Comparison of ENCODE assay signal across 7 mouse cellular contexts in the genomic region with DNA sequence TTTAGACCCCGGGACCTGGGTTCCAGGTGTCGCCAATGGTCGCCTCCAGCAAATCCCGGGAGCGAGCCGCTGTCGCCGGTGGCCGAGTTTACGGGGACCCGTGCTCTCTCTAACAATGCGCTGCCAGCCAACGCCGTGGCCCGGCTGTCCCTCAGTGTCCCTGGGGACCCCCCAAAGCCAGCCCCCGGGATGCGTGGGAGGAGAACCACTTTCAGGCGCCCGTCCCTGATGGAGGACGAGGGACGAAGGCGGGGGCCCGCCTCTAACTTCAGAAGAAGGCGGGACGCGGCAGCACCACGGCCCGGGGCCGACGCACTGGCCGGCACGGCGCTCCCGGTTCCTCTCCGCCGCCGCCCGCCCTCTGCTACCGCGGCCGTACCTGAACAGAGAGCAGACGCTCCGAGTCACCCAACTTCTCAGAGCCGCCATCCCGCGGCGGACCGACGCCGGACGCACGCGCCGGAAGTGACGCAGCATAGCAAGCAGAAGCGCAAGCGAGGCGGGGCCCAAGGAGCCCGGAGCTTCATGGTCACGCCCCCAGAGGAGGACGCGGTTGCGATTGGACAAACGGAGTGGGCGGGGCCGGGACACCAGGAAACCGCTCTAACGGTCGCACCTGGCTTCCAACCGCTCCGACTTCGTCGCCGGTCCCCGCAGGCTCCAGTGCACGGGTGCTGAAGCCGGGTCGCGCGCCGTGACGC. TPM values are rescaled to one million over a fixed set of nuclear protein-coding genes. Genes with fewer than 3 reads are reported as not detected.
DNase-seq lines count a peak whose midpoint lies in the region; ATAC-seq lines count a peak whose summit lies in the region.

A gene (minus strand): TSS at position 485 of the 701 bp plus-strand sequence.

- peak within 1 kb of the TSS; percentile 97 for H3K4me3 ChIP-seq in embryonic facial prominence, embryonic 11.5 days (ENCODE audit: low read depth, low read length)
- H3K4me3 ChIP-seq in limb, embryonic 10.5 days, result peak within 1 kb of the TSS; percentile 98
- H3K4me3 ChIP-seq in midbrain, embryonic 13.5 days (replicated peaks), result peak within 1 kb of the TSS; percentile 88

- no peaks in the 10 kb centered on the region for H3K27me3 ChIP-seq in embryonic facial prominence, embryonic 11.5 days (ENCODE audit: control insufficient read depth, insufficient read depth, low read length)
- H3K27me3 ChIP-seq in limb, embryonic 10.5 days (ENCODE audit: low read depth, poor library complexity, severe bottlenecking), result no peaks in the 10 kb centered on the region
- H3K27me3 ChIP-seq in midbrain, embryonic 13.5 days, result no peaks in the 10 kb centered on the region

- H3K4me2 ChIP-seq in embryonic facial prominence, embryonic 11.5 days (ENCODE audit: low read depth, low read length), result peak within 1 kb of the TSS; percentile 89
- H3K4me2 ChIP-seq in midbrain, embryonic 13.5 days (replicated peaks), result peak within 1 kb of the TSS; percentile 92

- peak; percentile 92 for ATAC-seq in embryonic facial prominence, embryonic 11.5 days (replicated peaks; ENCODE audit: insufficient number of reproducible peaks, low FRiP score, low TSS enrichment, low read depth)
- peak; percentile 94 for ATAC-seq in granulocyte monocyte progenitor cell, adult 5-6 weeks (replicated peaks; ENCODE audit: poor library complexity, severe bottlenecking)
- peak; percentile 98 for ATAC-seq in midbrain, embryonic 13.5 days

- peak within 1 kb of the TSS; percentile 52; the same call in 1 of the 2 replicates for H3K27ac ChIP-seq in embryonic facial prominence, embryonic 11.5 days (replicated peaks; ENCODE audit: low read depth, low read length)
- H3K27ac ChIP-seq in limb, embryonic 10.5 days, result peak within 1 kb of the TSS; percentile 89
- peak within 1 kb of the TSS; percentile 73 for H3K27ac ChIP-seq in midbrain, embryonic 13.5 days

- no peaks in the 10 kb centered on the region for H3K9me3 ChIP-seq in embryonic facial prominence, embryonic 11.5 days (replicated peaks; ENCODE audit: control insufficient read depth, low read length)
- H3K9me3 ChIP-seq in limb, embryonic 10.5 days (replicated peaks), result no peaks in the 10 kb centered on the region
- H3K9me3 ChIP-seq in midbrain, embryonic 13.5 days, result no peaks in the 10 kb centered on the region

- H3K4me1 ChIP-seq in embryonic facial prominence, embryonic 11.5 days (ENCODE audit: control insufficient read depth, insufficient read depth, low read length), result no peaks in the 10 kb centered on the region; the same call in 1 of the 2 replicates
- H3K4me1 ChIP-seq in limb, embryonic 10.5 days, result peaks cover 36% of the 10 kb centered on the region
- peaks cover 29% of the 10 kb centered on the region for H3K4me1 ChIP-seq in midbrain, embryonic 13.5 days (replicated peaks)

- WGBS in embryonic facial prominence, embryonic 11.5 days, result under 1% methylated on average over 74 of the region's 82 CpGs
- WGBS in limb, embryonic 10.5 days, result under 1% methylated on average over 82 of the region's 82 CpGs
- WGBS in midbrain, embryonic 13.5 days, result under 1% methylated on average over 82 of the region's 82 CpGs

- no peaks in the 10 kb centered on the region for H3K36me3 ChIP-seq in embryonic facial prominence, embryonic 11.5 days (replicated peaks; ENCODE audit: control insufficient read depth, insufficient read depth, low read depth, low read length)
- H3K36me3 ChIP-seq in limb, embryonic 10.5 days, result peaks cover 14% of the 10 kb centered on the region
- peaks cover 23% of the 10 kb centered on the region for H3K36me3 ChIP-seq in midbrain, embryonic 13.5 days

- H3K9ac ChIP-seq in embryonic facial prominence, embryonic 11.5 days (replicated peaks; ENCODE audit: low read length), result peak within 1 kb of the TSS; percentile 88
- H3K9ac ChIP-seq in midbrain, embryonic 13.5 days (replicated peaks), result peak within 1 kb of the TSS; percentile 78

- DNase-seq in adrenal gland, postnatal 14 days, result peak; percentile 99
- peak; percentile 100 for DNase-seq in embryonic facial prominence, embryonic 11.5 days (ENCODE audit: low spot score)
- DNase-seq in kidney, adult 11 months, result peak; percentile 98
- DNase-seq in limb, embryonic 10.5 days (ENCODE audit: low spot score), result peak; percentile 99
- peak; percentile 99 for DNase-seq in spleen, adult 12 weeks (ENCODE audit: low spot score)

RNA-seq across cellular contexts. Expression of the gene that starts here (rescaled TPM):
- 63.9 and 68.2 TPM in 2 replicates for total RNA-seq in adrenal gland, postnatal 14 days (2021)
- 136 and 145 TPM in 2 replicates for polyA plus RNA-seq in embryonic facial prominence, embryonic 11.5 days (2014; fragmentation: Nextera tagmentation; extraction: Ambion mirVana)
- total RNA-seq in granulocyte monocyte progenitor cell, adult 5-6 weeks (2014; fragmentation: Nextera tagmentation), result 29.0 and 61.6 TPM in 2 replicates
- total RNA-seq in granulocyte monocyte progenitor cell, adult 5-6 weeks (2017), result 54.6 and 62.5 TPM in 2 replicates
- 120 and 122 TPM in 2 replicates for polyA plus RNA-seq in limb, embryonic 10.5 days (2016; fragmentation: Nextera tagmentation; extraction: Ambion mirVana)
- polyA plus RNA-seq in midbrain, embryonic 13.5 days (2015; fragmentation: Nextera tagmentation; extraction: Ambion mirVana), result 131 and 135 TPM in 2 replicates

Comparison
In these comparisons a context has a peak if more than half of its experiments do, and no peak if none do; other contexts are left out.
1. Peak in every context shown above with its lines: DNase-seq, ATAC-seq, H3K4me3 ChIP-seq and H3K27ac ChIP-seq.